Mouse (Mus musculus) liver, adult (tissue): ENCODE results near the gene Spag9.
A peak's percentile ranks its signal among the peaks of the same experiment; 100 is the strongest.

Experiments used
- GATA4 ChIP-seq: IDR thresholded peaks from 2 replicates; pipeline ENCODE4 v1.6.1; 2014; ENCODE audit warnings: mild to moderate bottlenecking, low read length; ENCODE audit not compliant: insufficient replicate concordance

Spag9 gene

DNA sequence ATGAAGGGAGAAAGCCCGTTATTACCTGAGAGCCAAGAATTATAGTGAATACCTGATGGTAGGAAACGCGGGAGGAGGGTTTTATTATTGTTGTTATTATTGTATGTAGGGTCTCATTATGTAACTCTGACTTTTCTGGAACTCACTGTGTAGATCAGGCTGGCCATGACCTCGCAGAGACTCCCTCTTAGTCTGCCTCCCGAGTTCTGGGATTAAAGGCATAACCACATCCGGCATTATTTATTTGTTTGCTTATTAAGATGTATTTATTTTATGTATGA, 27.1 kb upstream of the Spag9 start:
- TF ChIP-seq GATA4: no peak

DNA sequence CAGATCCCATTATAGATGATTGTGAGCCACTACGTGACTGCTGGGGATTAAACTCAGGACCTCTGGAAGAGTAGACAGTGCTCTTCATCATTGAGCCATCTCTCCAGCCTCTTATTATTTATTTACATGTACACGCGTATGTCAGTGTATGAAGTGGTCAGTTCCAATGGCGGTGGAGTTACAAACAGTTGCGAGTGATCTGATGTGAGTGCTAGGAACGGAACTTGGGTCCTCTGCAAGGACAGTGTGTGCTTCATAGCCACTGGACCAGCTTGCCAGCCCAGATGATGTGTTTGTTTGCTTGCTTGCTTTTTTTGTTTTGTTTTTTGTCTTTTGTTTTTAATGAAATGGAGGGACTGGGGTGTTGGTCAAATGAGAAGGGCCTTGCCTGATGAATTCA, 26.7 kb upstream of the Spag9 start:
- TF ChIP-seq GATA4: no peak

DNA sequence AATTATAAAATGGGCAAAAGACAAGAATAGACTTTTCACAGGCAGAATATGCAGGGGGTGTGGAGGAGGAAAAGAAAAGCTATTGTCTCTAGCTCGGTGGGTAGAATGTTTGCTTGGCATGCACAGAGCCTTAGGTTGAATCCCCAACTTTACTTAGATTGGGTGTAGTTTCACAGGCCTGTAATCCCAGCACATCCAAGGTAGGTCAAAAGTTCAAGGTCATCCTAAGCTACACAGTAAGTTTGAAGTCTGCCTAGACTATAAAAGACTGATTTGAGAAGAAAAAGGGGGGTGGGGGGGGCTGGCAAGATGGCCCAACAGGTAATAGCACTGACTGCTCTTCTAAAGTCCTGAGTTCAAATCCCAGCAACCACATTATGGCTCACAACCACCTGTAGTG, 26.1 kb upstream of the Spag9 start:
- no peak for TF ChIP-seq GATA4

DNA sequence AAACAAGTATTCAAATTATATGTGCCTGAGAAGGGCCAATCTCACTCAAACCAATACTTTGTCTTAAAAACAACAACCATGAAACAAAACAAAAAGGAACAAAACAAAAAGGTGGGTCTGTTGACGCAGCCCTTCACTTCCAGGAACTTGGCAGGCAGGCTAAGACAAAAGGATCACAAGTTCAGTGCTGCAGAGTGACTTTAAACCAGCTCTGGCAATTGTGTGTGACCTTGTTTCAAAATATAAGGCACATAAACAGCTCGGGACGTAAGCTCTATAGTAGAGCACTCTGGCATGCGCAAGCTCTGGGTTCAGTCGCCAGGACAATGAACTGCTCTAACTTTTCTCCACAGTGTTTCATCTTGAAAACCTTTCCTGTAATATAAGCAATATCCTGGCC, 22.9 kb upstream of the Spag9 start:
- no peak for TF ChIP-seq GATA4

DNA sequence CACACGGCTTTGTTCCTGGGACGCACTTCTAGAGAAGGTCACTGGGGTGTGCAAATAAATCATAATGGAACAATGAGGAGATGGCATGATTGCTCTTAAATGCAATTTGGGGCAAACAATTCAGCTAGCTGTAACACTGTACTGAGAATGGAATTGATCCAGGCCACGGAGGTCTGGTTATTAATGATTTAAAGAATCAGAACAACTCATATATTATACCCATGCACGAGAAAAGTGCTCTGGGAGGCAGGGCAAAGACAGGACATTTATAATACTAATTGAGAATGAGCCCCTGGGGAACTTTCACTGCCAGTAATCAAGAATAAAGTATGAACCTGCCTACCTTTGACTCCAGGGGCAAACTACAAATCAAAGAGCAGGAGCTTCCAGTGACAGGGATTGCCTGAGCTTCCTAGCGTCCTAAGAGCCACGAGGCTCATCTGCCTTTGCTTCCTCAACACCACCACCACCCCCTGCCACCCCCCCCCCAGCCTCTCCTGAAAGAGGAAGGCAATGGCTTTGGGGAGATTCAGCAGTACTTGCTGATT, 16.3 kb upstream of the Spag9 start:
- no peak for TF ChIP-seq GATA4

- TF ChIP-seq GATA4: no peak
These were observed 11.3 kb upstream of the Spag9 start for GRCm38 (mm10) chr11:93984619-93985018.

- no peak for TF ChIP-seq GATA4
These were observed 10.6 kb upstream of the Spag9 start for GRCm38 (mm10) chr11:93985265-93985664.

DNA sequence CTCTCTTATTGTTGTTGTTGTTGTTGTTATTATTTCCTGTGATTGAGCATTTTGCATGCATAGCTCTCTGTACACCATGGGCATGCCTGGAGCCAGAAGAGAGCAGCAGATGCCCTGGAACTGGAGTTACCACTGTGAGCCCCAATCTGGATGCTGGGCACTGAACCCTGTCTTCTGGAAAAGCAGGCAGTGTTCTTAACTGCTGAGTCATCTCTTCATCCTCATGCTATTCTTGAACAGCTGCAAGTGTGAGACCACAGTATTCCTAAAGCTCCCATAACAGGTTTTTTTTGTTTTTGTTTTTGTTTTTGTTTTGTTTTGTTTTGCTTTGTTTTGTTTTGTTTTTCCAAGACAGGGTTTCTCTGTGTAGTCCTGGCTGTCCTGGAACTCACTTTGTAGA, 9.6 kb upstream of the Spag9 start:
- no peak for TF ChIP-seq GATA4

DNA sequence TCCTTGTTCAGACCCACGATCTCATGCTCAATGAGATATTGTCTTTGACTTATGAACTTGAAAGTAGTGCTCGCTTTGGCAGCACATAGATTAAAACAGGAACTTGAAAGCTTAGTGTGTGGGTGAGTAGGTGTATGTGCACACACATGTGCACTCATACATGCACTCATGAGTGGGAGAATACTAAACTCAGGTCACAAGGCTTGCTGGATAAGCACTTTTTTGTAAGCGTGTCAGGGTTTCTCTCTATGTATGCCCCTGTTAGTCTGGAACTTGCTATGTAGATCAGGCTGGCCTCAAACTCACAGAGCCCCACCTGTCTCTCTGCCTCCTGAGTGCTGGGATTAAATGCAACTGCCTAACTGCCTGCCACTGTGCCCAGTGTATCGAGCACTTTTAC, 8.9 kb upstream of the Spag9 start:
- no peak for TF ChIP-seq GATA4

DNA sequence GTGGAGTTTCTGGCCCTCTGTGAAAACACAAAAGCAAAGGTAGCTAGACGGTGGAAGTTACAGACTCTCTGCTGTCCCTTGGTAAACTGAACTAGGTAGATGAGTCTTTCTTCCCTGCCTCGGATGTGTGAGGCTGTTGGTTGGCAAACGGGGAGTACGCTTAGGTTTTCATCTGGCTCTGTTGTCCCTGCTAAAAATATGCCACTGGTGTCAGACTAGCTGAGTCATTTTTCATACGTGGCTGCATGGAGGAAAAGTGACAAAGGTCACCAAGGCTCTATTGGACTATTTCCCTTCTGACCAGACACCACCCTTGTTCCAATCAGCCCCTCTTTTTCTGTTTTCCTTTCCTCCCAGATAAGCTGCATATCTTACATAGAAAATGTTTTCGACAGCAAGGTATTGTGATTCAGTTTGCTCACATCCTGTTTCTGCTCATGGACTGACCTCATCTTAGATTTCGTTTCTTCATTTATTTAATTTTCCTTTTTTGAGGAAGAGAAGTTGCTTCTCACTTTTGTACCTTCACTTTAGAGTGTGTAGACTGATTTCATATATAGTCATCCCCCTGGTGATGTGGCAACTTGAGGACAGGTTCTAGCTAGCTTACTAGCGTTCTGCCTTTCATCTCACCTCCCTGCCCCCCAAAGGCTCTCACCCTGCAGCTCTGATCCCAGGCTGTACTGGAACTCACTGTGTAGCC, 8.1 kb upstream of the Spag9 start:
- TF ChIP-seq GATA4: peak; percentile 95

- TF ChIP-seq GATA4: peak; percentile 55; the same call in 1 of the 2 replicates
These were observed 7.4 kb upstream of the Spag9 start for GRCm38 (mm10) chr11:93988328-93989062.

GRCm38 (mm10) chr11:93994531-93994930, 1.4 kb upstream of the Spag9 start:
- no peak for TF ChIP-seq GATA4

GRCm38 (mm10) chr11:93995111-93995719, 676 bp upstream of the Spag9 start:
- TF ChIP-seq GATA4: peak; percentile 84

GRCm38 (mm10) chr11:93996306-93997140, 632 bp downstream of the Spag9 start:
- TF ChIP-seq GATA4: no peak

- TF ChIP-seq GATA4: no peak
These were observed 1.4 kb downstream of the Spag9 start for GRCm38 (mm10) chr11:93997141-93997775.
